Mouse (Mus musculus) brain, embryonic 14.5 days (tissue): Measurements from ENCODE around the gene Zfp697.
"Not testable (repeated sequence)": the region's sequence is repeated elsewhere in the genome, so short reads cannot be mapped to it uniquely, and the experiment has no call there.

Experiments used
- CTCF ChIP-seq: fragments of 200-500 bp; IDR thresholded peaks from 2 replicates; pipeline ENCODE4 v1.5.1; 2012; ENCODE audit warnings: inconsistent platforms, mild to moderate bottlenecking, moderate library complexity, borderline replicate concordance; ENCODE audit not compliant: insufficient read depth, insufficient read length; ENCODE audit errors: extremely low read depth
- POLR2A ChIP-seq: fragments of 200-500 bp; IDR thresholded peaks from 2 replicates; pipeline ENCODE4 v1.6.1; 2012; ENCODE audit warnings: mild to moderate bottlenecking, inconsistent platforms, borderline replicate concordance; ENCODE audit not compliant: poor library complexity, insufficient read depth, insufficient read length, severe bottlenecking; ENCODE audit errors: extremely low read depth

DNA sequence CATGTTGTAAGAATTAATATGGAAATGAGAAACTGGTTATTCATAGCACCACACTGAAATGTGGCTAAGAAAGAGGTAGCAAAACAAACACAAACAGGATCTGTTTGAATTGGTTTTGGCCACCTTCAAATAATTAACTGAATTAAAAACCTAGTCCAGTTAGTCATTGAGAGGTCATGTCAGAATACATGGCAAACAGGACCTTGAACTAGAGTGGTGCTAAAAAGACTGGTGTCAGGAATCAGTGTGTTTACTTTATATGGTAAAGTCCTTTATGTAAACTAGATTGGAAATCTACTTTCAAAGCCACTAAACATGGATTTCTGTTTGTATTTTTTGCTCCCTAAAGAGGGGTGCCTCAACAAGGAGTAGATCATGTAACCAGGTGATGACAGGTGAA is 142.7 kb downstream of the Zfp697 start:
- not testable (repeated sequence) for TF ChIP-seq CTCF, POLR2A
